Mouse (Mus musculus): Measurements from ENCODE around the gene Ccdc155.

GRCm38 (mm10) chr7:45224826-45225225, 20.1 kb upstream of the Ccdc155 start:
- no peak for TF ChIP-seq POLR2A (IDR thresholded peaks at IDR 0.05; ENCODE audit: extremely low read depth, insufficient read depth, low read length)
- TF ChIP-seq CTCF (IDR thresholded peaks at IDR 0.05; ENCODE audit: low read depth, low read length) = no peak
